Mouse (Mus musculus) skeletal muscle tissue, adult 2 months (tissue): ENCODE measurements around the gene Fbxl7.
"Not testable (repeated sequence)": the region's sequence is repeated elsewhere in the genome, so short reads cannot be mapped to it uniquely, and the experiment has no call there.

Source experiments
- DNase-seq: peaks from one replicate; pipeline ENCODE4 v3.0.0-alpha.2; 2012; ENCODE audit warnings: low read depth, low spot score

The Fbxl7 gene

GRCm38 (mm10) chr15:26812856-26813255, 82.5 kb downstream of the Fbxl7 start:
- peak; percentile 15 for DNase-seq

GRCm38 (mm10) chr15:26809569-26809968, 85.8 kb downstream of the Fbxl7 start:
- peak; percentile 42 for DNase-seq

GRCm38 (mm10) chr15:26804046-26804445, 91.3 kb downstream of the Fbxl7 start:
- DNase-seq = no peak

GRCm38 (mm10) chr15:26799457-26800021, 95.8 kb downstream of the Fbxl7 start:
- peak; percentile 22 for DNase-seq

- no peak for DNase-seq
These were observed 99.4 kb downstream of the Fbxl7 start for GRCm38 (mm10) chr15:26795937-26796336.

- no peak for DNase-seq
These were observed 99.9 kb downstream of the Fbxl7 start for GRCm38 (mm10) chr15:26795518-26795917.

GRCm38 (mm10) chr15:26787148-26787547, 108.2 kb downstream of the Fbxl7 start:
- DNase-seq = no peak

GRCm38 (mm10) chr15:26780557-26780956, 114.8 kb downstream of the Fbxl7 start:
- no peak for DNase-seq

- no peak for DNase-seq
These were observed 116.3 kb downstream of the Fbxl7 start for GRCm38 (mm10) chr15:26779129-26779528.

GRCm38 (mm10) chr15:26775720-26776119, 119.7 kb downstream of the Fbxl7 start:
- DNase-seq = no peak

- DNase-seq = no peak
These were observed 120.5 kb downstream of the Fbxl7 start for GRCm38 (mm10) chr15:26774895-26775294.

GRCm38 (mm10) chr15:26761651-26762050, 133.7 kb downstream of the Fbxl7 start:
- DNase-seq = no peak

GRCm38 (mm10) chr15:26748484-26748883, 146.9 kb downstream of the Fbxl7 start:
- DNase-seq = no peak

- DNase-seq = no peak
These were observed 163.0 kb downstream of the Fbxl7 start for GRCm38 (mm10) chr15:26732366-26732765.

- DNase-seq = no peak
These were observed 164.6 kb downstream of the Fbxl7 start for GRCm38 (mm10) chr15:26730760-26731159.

GRCm38 (mm10) chr15:26729341-26729740, 166.0 kb downstream of the Fbxl7 start:
- not testable (repeated sequence) for DNase-seq

- DNase-seq = no peak
These were observed 176.9 kb downstream of the Fbxl7 start for GRCm38 (mm10) chr15:26718390-26719036.

- no peak for DNase-seq
These were observed 177.4 kb downstream of the Fbxl7 start for GRCm38 (mm10) chr15:26717952-26718351.

- DNase-seq = no peak
These were observed 179.2 kb downstream of the Fbxl7 start for GRCm38 (mm10) chr15:26716181-26716580.

- DNase-seq = no peak
These were observed 179.7 kb downstream of the Fbxl7 start for GRCm38 (mm10) chr15:26715635-26716034.

- DNase-seq = peak; percentile 8
These were observed 183.1 kb downstream of the Fbxl7 start for GRCm38 (mm10) chr15:26712271-26712670.

GRCm38 (mm10) chr15:26704966-26705365, 190.4 kb downstream of the Fbxl7 start:
- no peak for DNase-seq

GRCm38 (mm10) chr15:26703156-26703840, 192.1 kb downstream of the Fbxl7 start:
- peak; percentile 52 for DNase-seq
